ENCODE assay signal across 7 mouse cellular contexts in genomic region chr4:117493161-117493568, GRCm38 (mm10). TPM values are rescaled to one million over a fixed set of nuclear protein-coding genes. Genes with fewer than 3 reads are reported as not detected.
A peak's percentile ranks its signal among the peaks of the same experiment; 100 is the strongest.
DNase-seq lines count a peak whose midpoint lies in the region; ATAC-seq lines count a peak whose summit lies in the region.

No protein-coding gene starts in this region.

- peaks cover 43% of the 10 kb centered on the region for H3K27me3 ChIP-seq in forebrain, embryonic 16.5 days (replicated peaks; ENCODE audit: control insufficient read depth, insufficient read depth, low read length)
- peaks cover 95% of the 10 kb centered on the region for H3K27me3 ChIP-seq in kidney, embryonic 15.5 days
- H3K27me3 ChIP-seq in midbrain, embryonic 13.5 days = peaks cover 86% of the 10 kb centered on the region

- H3K4me2 ChIP-seq in forebrain, embryonic 16.5 days (ENCODE audit: low read length) = no peak overlapping the region
- H3K4me2 ChIP-seq in kidney, embryonic 15.5 days = peak overlapping the region; percentile 41
- peak overlapping the region; percentile 79 for H3K4me2 ChIP-seq in midbrain, embryonic 13.5 days (replicated peaks)

- H3K4me3 ChIP-seq in forebrain, embryonic 16.5 days (replicated peaks; ENCODE audit: low read length) = peak overlapping the region; percentile 5; the same call in 1 of the 2 replicates
- peak overlapping the region; percentile 19; the same call in 1 of the 2 replicates for H3K4me3 ChIP-seq in kidney, embryonic 15.5 days (replicated peaks)
- H3K4me3 ChIP-seq in midbrain, embryonic 13.5 days (replicated peaks) = peak overlapping the region; percentile 53

- H3K9me3 ChIP-seq in forebrain, embryonic 16.5 days (ENCODE audit: control insufficient read depth, low read length) = no peaks in the 10 kb centered on the region
- no peaks in the 10 kb centered on the region for H3K9me3 ChIP-seq in kidney, embryonic 15.5 days (replicated peaks)
- H3K9me3 ChIP-seq in midbrain, embryonic 13.5 days = no peaks in the 10 kb centered on the region

- H3K4me1 ChIP-seq in forebrain, embryonic 16.5 days (replicated peaks; ENCODE audit: control insufficient read depth, insufficient read depth, low read length) = peaks cover 34% of the 10 kb centered on the region
- peaks cover 40% of the 10 kb centered on the region for H3K4me1 ChIP-seq in kidney, embryonic 15.5 days
- peaks cover 37% of the 10 kb centered on the region for H3K4me1 ChIP-seq in midbrain, embryonic 13.5 days (replicated peaks)

- no peak overlapping the region for H3K9ac ChIP-seq in forebrain, embryonic 16.5 days (replicated peaks; ENCODE audit: low read depth, low read length)
- H3K9ac ChIP-seq in kidney, embryonic 15.5 days = no peak overlapping the region
- peak overlapping the region; percentile 60 for H3K9ac ChIP-seq in midbrain, embryonic 13.5 days (replicated peaks)

- 2% methylated on average over 17 of the region's 17 CpGs for WGBS in forebrain, embryonic 16.5 days
- 3% methylated on average over 17 of the region's 17 CpGs for WGBS in kidney, embryonic 15.5 days
- 4% methylated on average over 17 of the region's 17 CpGs for WGBS in midbrain, embryonic 13.5 days

- intact Hi-C loops in left cerebral cortex, postnatal 4 days (cut with DNase I) = loop anchor here (10.0 kb wide), 1 partner anchor 182 kb away; no protein-coding TSS in a partner anchor
- intact Hi-C loops in left cerebral cortex, postnatal 10 days (cut with DNase I) = no loop called here

- no peak for ATAC-seq in forebrain, embryonic 16.5 days
- no peak for ATAC-seq in kidney, embryonic 15.5 days (replicated peaks; ENCODE audit: low FRiP score)
- ATAC-seq in midbrain, embryonic 13.5 days = no peak

- DNase-seq in left cerebral cortex, postnatal 4 days = peak; percentile 18
- DNase-seq in left cerebral cortex, postnatal 10 days (ENCODE audit: extremely low spot score in 1 of 2, low spot score in 2 of 2) = no peak
- DNase-seq in embryo, embryonic 10.5 days (ENCODE audit: low spot score) = peak; percentile 74
- no peak for DNase-seq in c-Kit-positive CD71-positive TER-119-positive erythroid progenitor cells, embryonic 14.5 days (ENCODE audit: low spot score)

- H3K36me3 ChIP-seq in forebrain, embryonic 16.5 days (ENCODE audit: control insufficient read depth, insufficient read depth) = no peaks in the 10 kb centered on the region
- H3K36me3 ChIP-seq in kidney, embryonic 15.5 days = no peaks in the 10 kb centered on the region
- H3K36me3 ChIP-seq in midbrain, embryonic 13.5 days = no peaks in the 10 kb centered on the region

- no peak overlapping the region for H3K27ac ChIP-seq in forebrain, embryonic 16.5 days (ENCODE audit: low read length)
- no peak overlapping the region for H3K27ac ChIP-seq in kidney, embryonic 15.5 days
- H3K27ac ChIP-seq in midbrain, embryonic 13.5 days = peak overlapping the region; percentile 73

RNA-seq across cellular contexts. Expression of gene Rnf220, which starts 3.7 kb away (rescaled TPM):
- total RNA-seq in left cerebral cortex, postnatal 4 days (2021) = 100 to 1,000 TPM; 140 to 143 TPM
- total RNA-seq in left cerebral cortex, postnatal 10 days (2021) = 100 to 1,000 TPM; 136 to 144 TPM
- 121 and 129 TPM in 2 replicates for polyA plus RNA-seq in forebrain, embryonic 16.5 days (2015; fragmentation: Nextera tagmentation; extraction: Ambion mirVana)
- 68.7 and 69.5 TPM in 2 replicates for polyA plus RNA-seq in kidney, embryonic 15.5 days (2015; fragmentation: Nextera tagmentation; extraction: Ambion mirVana)
- polyA plus RNA-seq in midbrain, embryonic 13.5 days (2015; fragmentation: Nextera tagmentation; extraction: Ambion mirVana) = 124 and 134 TPM in 2 replicates

RNA-seq across cellular contexts. Expression of gene Eri3, which starts 57.0 kb away (rescaled TPM):
- 100 to 1,000 TPM; 257 to 277 TPM for total RNA-seq in left cerebral cortex, postnatal 4 days (2021)
- 100 to 1,000 TPM; 251 to 264 TPM for total RNA-seq in left cerebral cortex, postnatal 10 days (2021)
- polyA plus RNA-seq in forebrain, embryonic 16.5 days (2015; fragmentation: Nextera tagmentation; extraction: Ambion mirVana) = 256 and 257 TPM in 2 replicates
- 146 and 149 TPM in 2 replicates for polyA plus RNA-seq in kidney, embryonic 15.5 days (2015; fragmentation: Nextera tagmentation; extraction: Ambion mirVana)
- 190 and 195 TPM in 2 replicates for polyA plus RNA-seq in midbrain, embryonic 13.5 days (2015; fragmentation: Nextera tagmentation; extraction: Ambion mirVana)

Comparison
In these comparisons a context has a peak if more than half of its experiments do, and no peak if none do; other contexts are left out.
1. DNase-seq: peak in left cerebral cortex, postnatal 4 days (single experiment) and embryo, embryonic 10.5 days (single experiment); none in left cerebral cortex, postnatal 10 days (0 of 2) and c-Kit-positive CD71-positive TER-119-positive erythroid progenitor cells, embryonic 14.5 days (single experiment).
2. Peak in every context shown above with its lines, with median percentiles within 50 percentile points of each other: H3K4me3 ChIP-seq.